Mouse (Mus musculus): ENCODE data around the gene En1.

DNA sequence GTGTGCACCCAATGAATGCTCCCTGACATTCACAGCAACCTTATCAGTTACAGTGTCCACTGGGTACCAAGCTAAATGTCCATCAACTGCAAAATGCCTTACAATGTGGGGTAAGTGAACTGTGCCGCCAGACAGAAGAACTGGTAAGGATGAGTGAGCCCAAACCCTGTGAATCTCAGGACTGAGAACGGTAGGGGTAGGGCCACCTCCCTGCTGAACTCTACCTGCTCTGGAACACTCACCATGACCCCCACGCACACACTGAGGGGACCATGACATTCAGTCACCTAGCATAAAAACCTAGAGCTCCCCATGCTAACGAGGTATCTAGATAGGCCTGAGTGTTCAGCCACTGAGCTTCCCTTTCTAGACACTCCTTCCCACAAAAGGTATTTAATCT is 20.9 kb upstream of the En1 start:
- TF ChIP-seq CTCF (IDR thresholded peaks at IDR 0.05) (no peak), EP300 (IDR thresholded peaks at IDR 0.05) (no peak)

All from lung, postnatal 0 days (tissue).